Mouse (Mus musculus) mouse embryonic stem cell (cell line): ENCODE measurements around the gene Bglap.
"Not testable (repeated sequence)": the region's sequence is repeated elsewhere in the genome, so short reads cannot be mapped to it uniquely, and the experiment has no call there.

Source experiments
- in situ Hi-C, 2 experiments: fragments of 300-500 bp; cut with MboI; formaldehyde crosslinking; loops; 1 replicate in 1 of 2; 3 replicates in 1 of 2; pipeline ENCODE4 v1.14.3; 2019 to 2020; ENCODE audit warnings: low sequenced_read_pairs in 2 of 2, low pct_unique_long_range_greater_than_20kb in 1 of 2, mixed read lengths in 1 of 2; ENCODE audit not compliant: unreplicated experiment in 1 of 2

The Bglap gene

GRCm38 (mm10) chr3:88384364-88384763, at the start of gene Bglap:
Bglap (minus strand) TSS chr3:88384464.
- in situ Hi-C loops: no loop called here

GRCm38 (mm10) chr3:88428639-88429038, 44.4 kb upstream of the Bglap start:
- in situ Hi-C loops: not testable (repeated sequence)

DNA sequence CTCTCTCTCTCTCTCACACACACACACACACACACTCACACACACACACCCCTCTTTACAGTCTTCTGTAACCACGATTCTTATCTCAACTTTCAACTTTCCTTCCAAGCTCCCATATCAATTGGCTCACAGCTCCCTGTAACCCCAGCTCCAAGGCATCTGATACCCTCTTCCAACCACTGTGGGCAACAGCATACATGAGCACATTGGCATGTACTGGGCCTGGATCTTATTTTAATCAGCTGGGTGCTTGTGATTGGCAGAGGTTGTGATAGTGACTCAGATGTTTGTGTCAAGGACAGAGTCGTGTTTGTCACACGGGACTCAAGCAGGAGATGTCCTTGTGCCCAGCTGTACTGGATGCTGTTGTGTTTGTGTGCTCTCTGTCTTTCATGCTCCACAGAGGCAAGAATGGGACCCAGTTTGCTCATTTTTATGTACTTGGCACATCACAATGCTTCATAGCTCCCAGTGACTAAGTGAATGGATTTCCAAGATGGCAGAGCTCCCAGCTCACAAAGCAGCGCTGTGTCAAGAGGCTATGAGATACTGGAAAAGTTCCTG, 43.2 kb upstream of the Bglap start:
- in situ Hi-C loops: no loop called here

DNA sequence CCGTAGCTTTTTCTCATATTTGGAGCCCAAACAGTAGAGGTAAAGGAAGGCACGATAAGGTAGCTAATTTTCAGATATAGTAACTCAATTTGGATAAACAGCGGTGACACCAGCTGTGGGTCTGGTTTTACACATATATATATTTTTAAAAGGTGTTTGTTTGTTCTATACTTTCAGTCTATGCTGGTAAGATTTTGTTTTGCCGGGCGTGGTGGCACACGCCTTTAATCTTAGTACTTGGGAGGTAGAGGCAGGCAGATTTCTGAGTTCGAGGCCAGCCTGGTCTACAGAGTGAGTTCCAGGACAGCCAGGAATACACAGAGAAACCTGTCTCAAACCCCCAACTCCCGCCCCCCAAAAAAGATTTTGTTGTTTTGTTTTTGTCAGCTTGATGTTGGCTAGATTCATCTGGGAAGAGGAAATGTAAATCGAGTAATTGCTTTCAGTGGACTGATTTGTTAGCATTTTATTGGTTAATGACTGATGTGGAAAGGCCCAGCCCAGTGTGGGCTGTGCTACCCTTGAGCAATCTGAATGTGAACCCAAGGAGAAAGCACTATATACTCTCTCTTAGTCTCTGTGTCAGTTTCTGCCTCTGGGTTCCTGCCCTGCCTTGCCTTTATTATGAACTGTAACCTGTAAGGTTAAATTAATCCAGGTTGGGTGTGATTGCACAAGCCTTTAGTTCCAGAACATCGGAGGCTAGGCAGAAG, 41.6 kb upstream of the Bglap start:
- in situ Hi-C loops: no loop called here

GRCm38 (mm10) chr3:88425330-88425689, 41.0 kb upstream of the Bglap start:
- in situ Hi-C loops: no loop called here

DNA sequence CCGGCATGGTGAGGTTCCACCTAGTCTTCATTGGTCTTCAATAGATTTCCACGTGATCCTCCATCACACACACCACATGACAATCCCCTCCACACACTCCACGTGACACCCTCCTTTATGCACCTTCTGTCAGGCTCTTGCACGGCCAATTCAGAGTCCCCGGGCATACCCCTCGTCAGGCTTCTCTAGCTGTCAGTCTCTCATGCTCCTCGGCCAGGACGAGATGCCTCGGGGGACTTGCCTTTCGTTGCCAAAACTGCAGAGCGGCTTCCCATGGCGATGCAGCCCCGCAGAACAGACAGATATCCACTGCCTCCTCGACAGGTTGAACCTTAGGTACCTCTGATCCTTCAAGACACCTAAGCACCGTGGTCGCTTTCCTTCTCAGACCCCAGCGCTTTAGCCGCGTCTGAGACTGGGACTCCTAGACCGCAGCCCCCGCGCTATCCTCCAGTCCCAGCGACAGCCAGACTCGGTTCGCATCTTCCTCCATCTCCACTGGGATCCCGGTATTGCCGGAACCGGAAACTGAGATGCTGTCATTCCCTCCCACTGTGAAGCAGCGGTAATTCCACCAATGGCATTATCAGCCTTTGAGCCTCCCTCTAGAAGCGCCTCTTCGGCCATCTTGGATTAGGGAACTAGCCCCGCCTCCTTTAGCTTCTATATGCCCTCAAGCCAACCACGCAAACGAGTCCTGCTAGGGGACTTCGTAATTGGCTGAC, 40.5 kb upstream of the Bglap start, which contains the start of gene Slc25a44:
TSS of gene Slc25a44 (minus strand) at position 535 of the 725 bp plus-strand sequence.
- in situ Hi-C loops: no loop called here

DNA sequence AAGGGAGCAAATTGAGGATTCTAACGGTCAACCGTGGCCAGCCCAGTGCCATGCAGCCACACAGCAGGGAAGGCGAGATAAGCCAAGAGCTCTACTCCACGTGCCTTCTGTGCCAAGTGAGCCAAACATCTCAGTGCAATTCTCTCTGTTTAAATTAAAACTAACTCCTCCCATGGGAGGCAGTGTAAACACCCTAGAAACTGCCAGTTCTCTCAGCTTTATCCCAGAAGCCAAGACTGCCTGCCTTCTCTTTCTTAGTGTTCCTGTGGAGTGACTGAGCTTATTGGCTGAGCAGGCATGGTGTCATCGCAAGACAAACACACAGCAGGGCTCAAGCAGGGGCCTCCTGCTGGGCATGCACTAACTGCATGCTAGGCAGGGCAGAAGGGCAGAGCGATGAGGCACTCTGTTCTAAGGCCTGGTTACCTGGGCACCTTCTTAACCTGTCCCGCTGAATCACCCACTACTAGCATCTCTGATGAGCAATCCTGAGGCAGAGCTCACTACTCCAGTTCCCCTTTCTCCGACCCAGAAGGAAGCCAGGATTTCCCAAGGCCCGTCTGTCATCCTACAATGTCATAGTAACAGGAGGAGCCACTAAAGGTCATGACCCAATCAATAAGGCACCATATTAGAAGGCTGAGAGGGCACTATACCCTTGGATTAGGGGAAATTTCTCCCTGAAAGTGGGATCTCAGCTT, 37.9 kb upstream of the Bglap start:
- in situ Hi-C loops: no loop called here

DNA sequence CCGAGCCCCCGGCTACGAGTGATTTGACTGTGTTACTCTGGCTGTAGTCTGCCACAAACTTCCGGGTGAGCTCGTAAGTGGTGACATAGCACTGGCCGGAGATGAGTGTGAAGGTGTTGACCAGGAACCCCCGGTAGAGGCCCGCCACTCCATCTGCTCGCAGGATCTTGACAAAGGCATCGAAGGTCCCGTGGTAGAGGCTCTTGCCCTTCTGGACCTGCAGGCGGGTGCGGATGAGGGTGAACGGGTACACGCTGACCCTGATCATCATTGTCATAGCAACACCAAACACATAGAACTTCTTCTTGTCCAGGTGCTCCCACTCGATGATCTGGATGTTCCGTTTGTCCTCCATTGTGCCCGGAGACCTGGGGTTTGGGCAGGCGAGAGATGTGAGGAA, 36.5 kb upstream of the Bglap start:
- in situ Hi-C loops: no loop called here

DNA sequence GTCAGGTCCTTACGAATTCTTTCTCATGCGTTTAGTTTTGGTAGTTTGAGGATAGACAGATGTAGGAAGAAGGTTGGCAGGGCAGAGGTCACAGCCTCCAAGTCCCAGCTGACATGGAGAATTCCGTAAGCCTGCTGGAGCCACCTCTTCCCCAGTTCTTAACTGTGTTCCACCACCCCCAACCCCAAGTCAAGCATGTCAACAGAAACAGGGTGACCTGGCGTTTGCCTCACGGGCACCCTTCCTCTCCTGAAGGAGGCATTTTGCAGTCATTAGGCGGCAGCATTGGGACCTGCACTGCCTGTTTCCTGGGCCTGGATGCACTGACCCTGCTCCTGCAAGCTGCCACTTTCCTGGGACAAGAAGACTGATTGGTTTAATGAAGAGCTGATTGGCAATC, 33.8 kb upstream of the Bglap start:
- in situ Hi-C loops: no loop called here

DNA sequence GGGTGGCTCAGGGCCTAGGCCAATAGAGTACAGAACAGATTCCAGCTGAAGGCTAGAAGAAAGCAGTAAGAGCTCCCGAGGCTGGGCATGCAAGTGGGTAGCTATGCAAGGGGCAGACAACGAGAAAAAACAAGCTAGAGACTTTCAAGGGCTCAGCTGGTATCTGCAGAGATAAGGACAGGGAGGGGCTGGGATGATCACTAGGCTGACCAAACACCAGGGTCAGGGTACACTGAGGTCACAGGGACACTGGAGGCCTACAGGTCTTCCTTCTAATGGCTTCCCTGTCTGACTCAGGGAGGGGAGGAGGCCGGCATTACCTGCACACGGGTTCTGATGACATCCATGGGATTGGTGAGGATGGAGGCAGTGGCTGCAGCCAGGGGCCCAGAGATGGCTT, 31.4 kb upstream of the Bglap start:
- in situ Hi-C loops: no loop called here

DNA sequence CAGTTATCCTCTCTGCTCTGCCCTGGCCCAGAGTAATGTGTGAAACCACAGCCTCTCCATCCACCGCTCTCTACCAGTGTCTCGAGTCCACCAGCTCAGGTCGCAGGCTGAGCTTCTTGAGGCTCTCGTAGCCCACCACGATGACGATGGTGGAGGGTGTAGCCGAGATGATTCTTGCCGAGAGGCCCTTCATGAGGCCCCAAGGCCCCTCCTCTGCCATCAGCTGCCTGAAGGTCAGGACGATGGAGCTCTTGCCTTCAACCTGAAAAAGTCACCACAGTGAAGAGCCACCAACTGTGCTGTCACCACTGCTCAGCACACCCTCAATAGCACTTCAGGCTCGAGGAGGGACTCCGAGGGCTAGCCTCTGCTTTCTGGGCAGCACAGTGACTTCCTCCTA, 28.4 kb upstream of the Bglap start:
- in situ Hi-C loops: no loop called here

GRCm38 (mm10) chr3:88411681-88412080, 27.4 kb upstream of the Bglap start:
- in situ Hi-C loops: no loop called here

GRCm38 (mm10) chr3:88410645-88411031, 26.4 kb upstream of the Bglap start:
- in situ Hi-C loops: no loop called here

- in situ Hi-C loops: loop anchor here (5.0 to 10.0 kb wide), 3 partner anchors 52 to 345 kb away; partner anchors contain the start of gene Sema4a (in 1 of the 2)
Measured at GRCm38 (mm10) chr3:88409741-88410644, 25.7 kb upstream of the Bglap start, which contains the start of gene Pmf1. Pmf1 (minus strand) TSS chr3:88410331.

- in situ Hi-C loops: loop anchor here (5.0 to 10.0 kb wide), 3 partner anchors 53 to 346 kb away; partner anchors contain the start of gene Sema4a (in 1 of the 2)
Measured at GRCm38 (mm10) chr3:88408953-88409352, 24.7 kb upstream of the Bglap start.

- in situ Hi-C loops: loop anchor here (5.0 to 10.0 kb wide), 3 partner anchors 55 to 347 kb away; partner anchors contain the start of gene Sema4a (in 1 of the 2)
Measured at GRCm38 (mm10) chr3:88407529-88407928, 23.3 kb upstream of the Bglap start.

DNA sequence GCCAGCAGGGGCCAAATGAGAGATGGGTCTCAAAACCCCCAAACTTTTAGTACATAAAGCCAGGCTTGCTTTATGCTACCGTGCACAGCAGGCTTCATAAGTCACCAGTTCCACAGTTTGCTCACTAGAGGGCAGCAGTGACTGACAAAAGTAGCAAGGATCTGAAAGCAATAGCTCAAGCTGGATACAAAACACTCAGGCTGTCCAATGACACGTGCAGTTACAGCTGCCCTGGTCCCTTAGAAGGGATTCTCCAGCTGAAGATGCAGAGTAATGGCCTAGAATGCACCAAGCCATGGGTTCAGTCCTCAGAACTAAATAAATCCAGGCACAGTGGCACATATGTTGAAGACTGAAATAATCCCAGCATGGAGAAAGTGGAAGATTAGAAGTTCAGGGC, 22.8 kb upstream of the Bglap start:
- in situ Hi-C loops: loop anchor here (5.0 to 10.0 kb wide), 3 partner anchors 55 to 348 kb away; partner anchors contain the start of gene Sema4a (in 1 of the 2)
